8 mouse cellular contexts compared by ENCODE assay signal in the genomic region with DNA sequence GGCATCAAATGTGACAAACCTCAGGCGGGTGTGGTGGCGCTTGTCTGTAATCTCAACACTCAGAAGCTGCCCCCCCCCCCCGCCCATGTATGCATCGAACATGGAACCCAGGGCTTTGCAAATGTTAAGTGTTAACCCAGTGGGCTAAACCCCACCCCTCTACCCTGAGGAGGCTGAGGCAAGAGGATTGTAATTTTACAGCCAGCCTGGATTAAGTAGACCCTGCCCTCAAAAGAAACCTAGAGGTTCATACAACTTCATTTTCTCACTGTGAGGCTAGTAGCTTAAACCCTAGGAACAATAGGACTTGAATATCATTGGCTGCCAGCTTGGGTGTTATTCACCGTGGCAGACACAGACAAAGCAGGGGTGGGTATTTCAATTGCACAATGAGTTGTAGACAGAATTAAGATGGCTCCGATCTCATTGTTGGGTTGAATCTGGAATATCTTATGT. TPM values are rescaled to one million over a fixed set of nuclear protein-coding genes. Genes with fewer than 3 reads are reported as not detected.
DNase-seq lines count a peak whose midpoint lies in the region; ATAC-seq and TF ChIP-seq lines count a peak whose summit lies in the region.

No protein-coding gene starts in this region.

- ATAC-seq in forebrain, embryonic 13.5 days: peak; percentile 22

- no peaks in the 10 kb centered on the region for H3K9me3 ChIP-seq in ES-Bruce4 (replicated peaks; ENCODE audit: control insufficient read depth, insufficient read depth, low read length, poor library complexity, severe bottlenecking)
- no peaks in the 10 kb centered on the region for H3K9me3 ChIP-seq in forebrain, embryonic 13.5 days (replicated peaks)

- 4% methylated on average over 6 of the region's 6 CpGs for WGBS in forebrain, embryonic 13.5 days
- 11% methylated on average over 3 of the region's 6 CpGs for WGBS in macrophage (ENCODE audit: missing documents)

- peaks cover 23% of the 10 kb centered on the region for H3K79me2 ChIP-seq in macrophage (ENCODE audit: inconsistent target)

- no peak overlapping the region for H3K27ac ChIP-seq in gastrocnemius, adult 2 months
- H3K27ac ChIP-seq in ES-Bruce4 (ENCODE audit: insufficient read depth, low read length): peak overlapping the region; percentile 51; the same call in 1 of the 2 replicates
- H3K27ac ChIP-seq in forebrain, embryonic 13.5 days: peak overlapping the region; percentile 99
- peak overlapping the region; percentile 63 for H3K27ac ChIP-seq in macrophage

- H3K27me3 ChIP-seq in ES-Bruce4 (ENCODE audit: control insufficient read depth, insufficient read depth, low read length, poor library complexity, severe bottlenecking): no peaks in the 10 kb centered on the region
- H3K27me3 ChIP-seq in forebrain, embryonic 13.5 days: no peaks in the 10 kb centered on the region

- peaks cover 23% of the 10 kb centered on the region for H3K36me3 ChIP-seq in ES-Bruce4 (ENCODE audit: control insufficient read depth, insufficient read depth, low read length, poor library complexity, severe bottlenecking)
- peaks cover 33% of the 10 kb centered on the region for H3K36me3 ChIP-seq in forebrain, embryonic 13.5 days (ENCODE audit: poor library complexity, severe bottlenecking)
- peaks cover 6% of the 10 kb centered on the region; the same call in 1 of the 2 replicates for H3K36me3 ChIP-seq in macrophage (ENCODE audit: inconsistent target)

- DNase-seq in gastrocnemius, adult 2 months: no peak
- no peak for DNase-seq in gastrocnemius, postnatal 36 days
- no peak for DNase-seq in right cerebral cortex, postnatal 25 days
- DNase-seq in frontal cortex, postnatal 36 days (ENCODE audit: low spot score in 2 of 2): no peak
- DNase-seq in spleen, postnatal 10 days (ENCODE audit: low spot score in 2 of 2): no peak

- no peak for TF ChIP-seq POLR2A in ES-Bruce4 (IDR thresholded peaks at IDR 0.05; ENCODE audit: insufficient read depth, low read length)

- TF ChIP-seq EP300 in ES-Bruce4 (IDR thresholded peaks at IDR 0.05; ENCODE audit: insufficient read depth, low read depth, low read length): no peak

- peaks cover 2% of the 10 kb centered on the region for H3K4me1 ChIP-seq in ES-Bruce4 (ENCODE audit: control insufficient read depth, insufficient read depth, low read length)
- peaks cover 52% of the 10 kb centered on the region for H3K4me1 ChIP-seq in forebrain, embryonic 13.5 days

- no peak for TF ChIP-seq CTCF in gastrocnemius, adult 2 months (IDR thresholded peaks at IDR 0.05)
- TF ChIP-seq CTCF in ES-Bruce4 (IDR thresholded peaks at IDR 0.05; ENCODE audit: low read depth, low read length): no peak

- peak overlapping the region; percentile 92 for H3K4me2 ChIP-seq in forebrain, embryonic 13.5 days

- H3K9ac ChIP-seq in ES-Bruce4 (ENCODE audit: low read depth, poor library complexity, severe bottlenecking): peak overlapping the region; percentile 70
- H3K9ac ChIP-seq in forebrain, embryonic 13.5 days: peak overlapping the region; percentile 98

- intact Hi-C loops in gastrocnemius, adult 2 months (cut with DNase I): loop anchor here (2.0 kb wide), 1 partner anchor 73 kb away; a partner anchor contains a TSS
- intact Hi-C loops in gastrocnemius, postnatal 36 days (cut with DNase I): loop anchor here (2.0 kb wide), 1 partner anchor 73 kb away; a partner anchor contains a TSS

- peak overlapping the region; percentile 83 for H3K4me3 ChIP-seq in gastrocnemius, adult 2 months
- H3K4me3 ChIP-seq in ES-Bruce4 (ENCODE audit: low read depth, low read length) (no peak overlapping the region), macrophage (ENCODE audit: inconsistent target) (peak overlapping the region; percentile 36)
- H3K4me3 ChIP-seq in forebrain, embryonic 13.5 days: peak overlapping the region; percentile 96

RNA-seq across cellular contexts. Expression of a gene that starts 1.2 kb away (rescaled TPM):
- 1 to 10 TPM; 3.0 to 3.8 TPM for total RNA-seq in gastrocnemius, adult 2 months (2021)
- 1 to 10 TPM; 8.0 TPM for total RNA-seq in gastrocnemius, postnatal 36 days (2021)
- polyA plus RNA-seq in ES-Bruce4 (2011; ENCODE audit: insufficient read depth, insufficient read length, low read depth, missing spikeins) (266 and 270 TPM in 2 replicates), macrophage (2018) (41.9 to 100 TPM (median 93.4 TPM) in 3 replicates)
- 6,579 and 6,954 TPM in 2 replicates for polyA plus RNA-seq in forebrain, embryonic 13.5 days (2015; fragmentation: Nextera tagmentation; extraction: Ambion mirVana)
- total RNA-seq in macrophage (2018; cell fraction: chromatin; rRNA removed): 10 to 100 TPM in 3 of 26 experiments, 1 to 10 TPM in 20, under 1 TPM in 1, not detected in 2; 0.77 to 22.3 (median 3.2) TPM
- total RNA-seq in macrophage (2018; cell fraction: cytosol; rRNA removed): 10 to 100 TPM; 12.5 to 95.0 (median 40.8) TPM
- 10 to 100 TPM in 11 of 26 experiments, 1 to 10 TPM in 15; 3.1 to 57.6 (median 8.7) TPM for total RNA-seq in macrophage (2018; cell fraction: nucleus; rRNA removed)

RNA-seq across cellular contexts. Expression of a gene that starts 27.1 kb away (rescaled TPM):
- total RNA-seq in gastrocnemius, adult 2 months (2021): 1 to 10 TPM; 1.7 to 2.3 TPM
- total RNA-seq in gastrocnemius, postnatal 36 days (2021): 1 to 10 TPM; 2.4 to 3.0 TPM
- 1.5 and 3.4 TPM in 2 replicates for polyA plus RNA-seq in ES-Bruce4 (2011; ENCODE audit: insufficient read depth, insufficient read length, low read depth, missing spikeins)
- polyA plus RNA-seq in forebrain, embryonic 13.5 days (2015; fragmentation: Nextera tagmentation; extraction: Ambion mirVana): 5.5 and 6.0 TPM in 2 replicates
- total RNA-seq in macrophage (2018; cell fraction: chromatin; rRNA removed): 10 to 100 TPM in 6 of 26 experiments, 1 to 10 TPM in 17, under 1 TPM in 3; 0.66 to 22.0 (median 3.5) TPM
- total RNA-seq in macrophage (2018; cell fraction: cytosol; rRNA removed): 10 to 100 TPM; 11.1 to 34.5 (median 22.6) TPM
- 10 to 100 TPM in 22 of 26 experiments, 1 to 10 TPM in 4; 1.7 to 31.3 (median 13.6) TPM for total RNA-seq in macrophage (2018; cell fraction: nucleus; rRNA removed)
- 19.1 to 34.9 TPM (median 31.0 TPM) in 3 replicates for polyA plus RNA-seq in macrophage (2018)

RNA-seq across cellular contexts. Expression of a gene that starts 41.4 kb away (rescaled TPM):
- total RNA-seq in gastrocnemius, adult 2 months (2021): not detected
- under 1 TPM in 1 of 2 experiments, not detected in 1; 0.20 TPM for total RNA-seq in gastrocnemius, postnatal 36 days (2021)
- polyA plus RNA-seq in ES-Bruce4 (2011; ENCODE audit: insufficient read depth, insufficient read length, low read depth, missing spikeins) (32.4 and 38.3 TPM in 2 replicates), macrophage (2018) (0.18 to 6.2 TPM (median 1.8 TPM) in 3 replicates)
- polyA plus RNA-seq in forebrain, embryonic 13.5 days (2015; fragmentation: Nextera tagmentation; extraction: Ambion mirVana): 10.6 and 11.9 TPM in 2 replicates
- total RNA-seq in macrophage (2018; cell fraction: chromatin; rRNA removed): 1 to 10 TPM in 4 of 26 experiments, under 1 TPM in 8, not detected in 14; 0.58 to 2.0 (median 0.75) TPM
- 1 to 10 TPM in 3 of 26 experiments, under 1 TPM in 23; 0.09 to 1.3 (median 0.68) TPM for total RNA-seq in macrophage (2018; cell fraction: cytosol; rRNA removed)
- 1 to 10 TPM in 5 of 26 experiments, under 1 TPM in 11, not detected in 10; 0.39 to 7.2 (median 0.76) TPM for total RNA-seq in macrophage (2018; cell fraction: nucleus; rRNA removed)

Comparison
In these comparisons a context has a peak if more than half of its experiments do, and no peak if none do; other contexts are left out.
1. RNA of a gene that starts 1.2 kb away (polyA plus RNA-seq): 6,579 to 6,954 TPM in forebrain, embryonic 13.5 days; 266 to 270 TPM in ES-Bruce4 and 41.9 to 100 TPM in macrophage; every median in the first group is over 10 times any median in the second.